Mouse (Mus musculus): Measurements from ENCODE around the gene Ercc8. TPM values are rescaled to one million over a fixed set of nuclear protein-coding genes. Genes with fewer than 3 reads are reported as not detected.
A peak's percentile ranks its signal among the peaks of the same experiment; 100 is the strongest.

Ercc8 gene
- polyA plus RNA-seq (2016; fragmentation: Nextera tagmentation; extraction: Ambion mirVana) = 14.6 and 14.8 TPM in 2 replicates

DNA sequence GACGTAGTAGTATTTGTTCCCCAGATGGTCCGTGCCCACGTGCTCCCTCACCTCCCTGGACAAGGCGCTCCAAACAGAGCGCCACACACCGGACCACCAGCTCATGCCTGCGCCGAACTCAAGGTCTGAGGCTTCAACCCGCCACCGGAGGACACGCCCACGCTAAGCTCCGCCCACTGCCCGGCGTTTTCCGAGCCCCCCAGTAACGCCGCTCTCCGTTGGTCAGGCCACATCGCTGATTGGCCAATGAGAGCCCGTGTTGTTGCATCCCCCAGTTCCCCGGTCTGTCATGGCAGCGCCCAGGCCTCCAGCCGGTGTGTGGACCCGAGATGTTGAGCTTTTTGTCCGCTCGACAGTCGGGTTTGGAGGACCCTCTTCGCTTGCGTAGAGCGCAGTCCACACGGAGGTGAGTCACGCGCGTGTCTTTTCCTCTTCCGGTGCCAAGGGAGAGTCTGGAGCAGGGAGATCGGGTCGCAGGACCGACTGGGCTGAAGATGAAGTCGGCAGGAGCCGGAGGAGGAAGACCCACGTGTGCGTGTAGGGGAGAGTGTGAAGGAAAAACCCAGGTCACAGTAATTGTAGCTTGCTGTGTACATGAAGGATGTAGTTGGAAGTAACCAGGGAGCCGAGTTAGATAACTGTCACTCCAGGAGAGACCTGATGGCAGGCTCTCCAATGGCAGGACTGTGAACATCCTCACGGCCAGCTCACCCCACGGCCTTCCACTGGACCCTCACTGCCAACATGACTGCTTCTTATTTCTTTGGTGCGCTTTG is at the start of gene Ercc8, which contains the start of gene Ndufaf2:
TSS of gene Ercc8 (plus strand) at position 267 of the 776 bp plus-strand sequence.
TSS of gene Ndufaf2 (minus strand) at position 159 of the 776 bp plus-strand sequence.
- Histone ChIP-seq H3K4me2 (peak within 1 kb of the TSS; percentile 91), H3K4me1 (peaks cover 20% of the 10 kb centered on the region), H3K36me3 (peaks cover 16% of the 10 kb centered on the region), H3K9ac (peak within 1 kb of the TSS; percentile 79), H3K9me3 (replicated peaks) (no peaks in the 10 kb centered on the region), H3K27ac (peak within 1 kb of the TSS; percentile 40; the same call in 1 of the 2 replicates), H3K4me3 (peak within 1 kb of the TSS; percentile 98), H3K27me3 (replicated peaks) (no peaks in the 10 kb centered on the region)
- ATAC-seq = peak; percentile 96
- under 1% methylated on average over 47 of the region's 47 CpGs for WGBS (ENCODE audit: insufficient replicate concordance)

- H3K27ac ChIP-seq = no peak overlapping the region
- H3K27me3 ChIP-seq (replicated peaks) = no peaks in the 10 kb centered on the region
- no peaks in the 10 kb centered on the region for H3K36me3 ChIP-seq
- H3K9me3 ChIP-seq (replicated peaks) = no peaks in the 10 kb centered on the region
- 82% methylated on average over 6 of the region's 6 CpGs for WGBS (ENCODE audit: insufficient replicate concordance)
- H3K4me3 ChIP-seq = no peak overlapping the region
- no peak overlapping the region for H3K4me2 ChIP-seq
- H3K4me1 ChIP-seq = no peaks in the 10 kb centered on the region
- H3K9ac ChIP-seq = no peak overlapping the region
- ATAC-seq = no peak
Measured at GRCm38 (mm10) chr13:108110929-108111328, 47.6 kb upstream of the Ercc8 start.

DNA sequence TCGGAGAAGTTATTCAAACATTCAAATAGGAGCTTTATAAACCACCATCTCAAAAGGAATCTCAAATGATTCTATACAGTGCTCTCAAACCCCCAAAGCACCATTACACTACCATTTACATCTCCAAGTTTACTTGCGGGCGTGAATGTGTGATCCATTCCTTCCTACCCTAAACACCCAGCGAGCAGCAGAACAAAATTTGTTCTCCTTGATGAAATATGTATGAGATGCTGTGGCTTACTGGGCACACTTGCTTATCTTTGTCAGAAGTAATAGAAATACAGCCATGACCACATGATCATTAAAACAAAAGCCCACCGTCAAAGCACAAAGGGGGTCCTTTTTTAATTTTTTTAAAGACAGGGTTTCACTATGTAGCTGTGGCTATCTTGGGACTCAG is 45.0 kb upstream of the Ercc8 start:
- no peaks in the 10 kb centered on the region for H3K36me3 ChIP-seq
- WGBS (ENCODE audit: insufficient replicate concordance) = 78% methylated on average over 5 of the region's 5 CpGs
- no peak overlapping the region for H3K9ac ChIP-seq
- no peaks in the 10 kb centered on the region for H3K9me3 ChIP-seq (replicated peaks)
- H3K4me3 ChIP-seq = no peak overlapping the region
- H3K27ac ChIP-seq = no peak overlapping the region
- H3K27me3 ChIP-seq (replicated peaks) = no peaks in the 10 kb centered on the region
- no peak for ATAC-seq
- H3K4me1 ChIP-seq = no peaks in the 10 kb centered on the region
- H3K4me2 ChIP-seq = no peak overlapping the region

- Histone ChIP-seq H3K27me3 (replicated peaks) (no peaks in the 10 kb centered on the region), H3K4me3 (no peak overlapping the region), H3K9ac (no peak overlapping the region), H3K36me3 (no peaks in the 10 kb centered on the region), H3K9me3 (replicated peaks) (no peaks in the 10 kb centered on the region), H3K4me1 (no peaks in the 10 kb centered on the region), H3K4me2 (no peak overlapping the region), H3K27ac (no peak overlapping the region)
- no peak for ATAC-seq
- 67% methylated on average over 3 of the region's 3 CpGs for WGBS (ENCODE audit: insufficient replicate concordance)
Measured at GRCm38 (mm10) chr13:108114257-108114656, 44.3 kb upstream of the Ercc8 start.

GRCm38 (mm10) chr13:108117654-108118053 is 40.9 kb upstream of the Ercc8 start:
- Histone ChIP-seq H3K9me3 (replicated peaks) (no peaks in the 10 kb centered on the region), H3K9ac (no peak overlapping the region), H3K4me3 (no peak overlapping the region), H3K27ac (no peak overlapping the region), H3K27me3 (replicated peaks) (no peaks in the 10 kb centered on the region), H3K4me2 (no peak overlapping the region), H3K4me1 (no peaks in the 10 kb centered on the region), H3K36me3 (no peaks in the 10 kb centered on the region)
- ATAC-seq = no peak

GRCm38 (mm10) chr13:108118188-108118587 is 40.3 kb upstream of the Ercc8 start:
- H3K4me1 ChIP-seq = no peaks in the 10 kb centered on the region
- H3K9me3 ChIP-seq (replicated peaks) = no peaks in the 10 kb centered on the region
- 50% methylated on average over 1 of the region's 1 CpGs for WGBS (ENCODE audit: insufficient replicate concordance)
- H3K4me3 ChIP-seq = no peak overlapping the region
- ATAC-seq = no peak
- H3K9ac ChIP-seq = no peak overlapping the region
- H3K27ac ChIP-seq = no peak overlapping the region
- H3K27me3 ChIP-seq (replicated peaks) = no peaks in the 10 kb centered on the region
- H3K4me2 ChIP-seq = no peak overlapping the region
- no peaks in the 10 kb centered on the region for H3K36me3 ChIP-seq

DNA sequence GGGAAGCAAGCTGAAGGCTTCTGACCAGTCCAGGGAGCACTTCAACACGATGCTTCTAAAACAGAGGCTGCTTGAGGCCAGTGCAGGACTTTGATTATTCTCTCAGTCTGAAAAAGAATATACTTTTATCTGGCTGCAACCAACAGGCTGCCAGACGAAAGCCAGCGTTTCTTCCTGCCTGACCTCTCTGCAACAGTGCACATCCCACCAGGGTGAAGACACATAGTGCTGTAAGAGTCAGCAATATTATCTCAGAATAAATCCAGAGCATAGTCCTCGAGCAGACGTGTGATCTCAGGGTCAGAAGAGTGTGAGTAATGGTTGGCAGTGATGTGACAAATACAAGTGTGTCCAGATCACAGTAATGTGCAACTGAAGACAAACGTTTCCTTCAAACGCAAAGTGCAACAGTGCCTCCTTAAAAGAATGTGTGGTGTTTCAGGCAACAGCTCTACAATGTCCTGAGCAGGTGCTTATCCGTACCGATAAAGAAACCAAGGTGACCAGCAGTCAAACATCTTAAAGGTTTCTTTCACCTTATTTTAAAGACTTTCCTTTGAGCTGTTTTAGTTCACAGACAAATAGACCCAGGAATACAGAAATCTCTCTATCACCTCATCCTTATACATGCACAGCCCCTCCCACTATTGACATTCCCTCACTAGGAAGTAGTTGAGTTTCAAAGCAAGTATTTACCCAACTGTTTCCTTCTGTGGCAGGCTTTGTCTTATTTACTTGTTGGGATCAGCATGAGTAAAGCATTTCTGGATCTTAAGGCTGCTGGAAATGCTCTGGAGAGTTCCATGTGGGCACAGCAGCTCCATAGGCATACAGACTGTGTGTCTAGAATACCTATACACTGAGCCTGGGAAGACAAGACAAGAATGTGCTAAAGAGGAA is 38.9 kb upstream of the Ercc8 start:
- H3K4me1 ChIP-seq = no peaks in the 10 kb centered on the region
- H3K27ac ChIP-seq = no peak overlapping the region
- H3K4me2 ChIP-seq = no peak overlapping the region
- WGBS (ENCODE audit: insufficient replicate concordance) = 74% methylated on average over 9 of the region's 9 CpGs
- H3K9ac ChIP-seq = no peak overlapping the region
- H3K9me3 ChIP-seq (replicated peaks) = no peaks in the 10 kb centered on the region
- no peaks in the 10 kb centered on the region for H3K27me3 ChIP-seq (replicated peaks)
- H3K4me3 ChIP-seq = no peak overlapping the region
- no peak for ATAC-seq
- H3K36me3 ChIP-seq = no peaks in the 10 kb centered on the region

GRCm38 (mm10) chr13:108123109-108123723 is 35.3 kb upstream of the Ercc8 start:
- no peaks in the 10 kb centered on the region for H3K36me3 ChIP-seq
- no peak for ATAC-seq
- no peaks in the 10 kb centered on the region for H3K9me3 ChIP-seq (replicated peaks)
- H3K27me3 ChIP-seq (replicated peaks) = no peaks in the 10 kb centered on the region
- no peak overlapping the region for H3K4me2 ChIP-seq
- H3K27ac ChIP-seq = no peak overlapping the region
- no peak overlapping the region for H3K9ac ChIP-seq
- H3K4me3 ChIP-seq = no peak overlapping the region
- 81% methylated on average over 15 of the region's 15 CpGs for WGBS (ENCODE audit: insufficient replicate concordance)
- no peaks in the 10 kb centered on the region for H3K4me1 ChIP-seq

DNA sequence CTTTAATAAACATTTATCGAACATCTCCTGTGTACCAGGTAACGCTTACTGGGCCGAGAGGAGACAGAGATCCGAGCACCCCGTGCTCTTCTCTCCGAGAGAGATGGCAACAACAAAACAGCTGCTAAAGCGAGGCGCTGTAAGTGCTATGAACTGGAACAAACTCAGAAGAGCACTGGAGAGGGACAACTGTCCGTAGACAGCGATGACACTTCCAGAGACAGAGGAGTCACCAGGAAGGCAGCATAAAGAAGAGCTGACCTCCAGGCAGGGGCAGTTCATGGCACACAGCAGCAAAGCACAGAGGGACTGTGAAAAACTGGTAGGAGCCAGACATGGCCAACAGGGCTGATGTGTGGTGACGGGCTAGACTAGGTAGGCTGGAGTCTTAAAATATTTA is 34.4 kb upstream of the Ercc8 start:
- Histone ChIP-seq H3K9me3 (replicated peaks) (no peaks in the 10 kb centered on the region), H3K4me2 (no peak overlapping the region), H3K9ac (no peak overlapping the region), H3K4me1 (no peaks in the 10 kb centered on the region), H3K27ac (no peak overlapping the region), H3K4me3 (no peak overlapping the region), H3K36me3 (no peaks in the 10 kb centered on the region), H3K27me3 (replicated peaks) (no peaks in the 10 kb centered on the region)
- 84% methylated on average over 11 of the region's 11 CpGs for WGBS (ENCODE audit: insufficient replicate concordance)
- ATAC-seq = no peak

- WGBS (ENCODE audit: insufficient replicate concordance) = 76% methylated on average over 2 of the region's 2 CpGs
- H3K4me1 ChIP-seq = no peaks in the 10 kb centered on the region
- ATAC-seq = no peak
Measured at GRCm38 (mm10) chr13:108126246-108126645, 32.3 kb upstream of the Ercc8 start.

DNA sequence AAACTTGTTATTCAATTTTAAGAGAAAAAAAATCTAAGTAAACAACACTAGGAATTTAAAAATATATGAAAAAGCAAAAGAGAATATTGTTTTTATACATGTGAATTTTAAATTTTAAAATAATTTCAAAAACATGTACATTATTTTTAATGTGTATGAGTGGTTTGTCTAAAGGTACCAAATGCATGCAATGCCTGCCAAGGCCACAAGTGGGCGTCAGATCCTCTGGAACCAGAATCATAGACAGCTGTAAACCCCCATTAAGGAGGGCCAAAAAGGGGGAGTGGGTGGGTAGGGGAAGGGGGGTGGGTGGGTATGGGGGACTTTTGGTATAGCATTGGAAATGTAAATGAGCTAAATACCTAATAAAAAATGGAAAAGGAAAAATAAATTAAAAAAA is 31.4 kb upstream of the Ercc8 start:
- Histone ChIP-seq H3K27me3 (replicated peaks) (no peaks in the 10 kb centered on the region), H3K4me3 (no peak overlapping the region), H3K4me1 (no peaks in the 10 kb centered on the region), H3K4me2 (no peak overlapping the region), H3K9me3 (replicated peaks) (no peaks in the 10 kb centered on the region), H3K9ac (no peak overlapping the region), H3K27ac (no peak overlapping the region), H3K36me3 (no peaks in the 10 kb centered on the region)
- WGBS (ENCODE audit: insufficient replicate concordance) = 0% methylated on average over 1 of the region's 1 CpGs
- ATAC-seq = no peak

More at GRCm38 (mm10) chr13:108126246-108126645, 32.3 kb upstream of the Ercc8 start:
- no peak overlapping the region for H3K27ac ChIP-seq
- H3K4me3 ChIP-seq = no peak overlapping the region
- no peaks in the 10 kb centered on the region for H3K27me3 ChIP-seq (replicated peaks)
- no peak overlapping the region for H3K9ac ChIP-seq
- no peaks in the 10 kb centered on the region for H3K9me3 ChIP-seq (replicated peaks)
- no peak overlapping the region for H3K4me2 ChIP-seq
- no peaks in the 10 kb centered on the region for H3K36me3 ChIP-seq

GRCm38 (mm10) chr13:108127883-108128282 is 30.6 kb upstream of the Ercc8 start:
- ATAC-seq = no peak
- H3K27me3 ChIP-seq (replicated peaks) = no peaks in the 10 kb centered on the region

More at GRCm38 (mm10) chr13:108127883-108128282, 30.6 kb upstream of the Ercc8 start:
- Histone ChIP-seq H3K9me3 (replicated peaks) (no peaks in the 10 kb centered on the region), H3K36me3 (no peaks in the 10 kb centered on the region), H3K9ac (no peak overlapping the region), H3K4me2 (no peak overlapping the region), H3K27ac (no peak overlapping the region), H3K4me3 (no peak overlapping the region), H3K4me1 (no peaks in the 10 kb centered on the region)
- 47% methylated on average over 1 of the region's 1 CpGs for WGBS (ENCODE audit: insufficient replicate concordance)

Measured in liver, embryonic 12.5 days (tissue).